ENCODE assay signal across 15 mouse cellular contexts in the genomic region with DNA sequence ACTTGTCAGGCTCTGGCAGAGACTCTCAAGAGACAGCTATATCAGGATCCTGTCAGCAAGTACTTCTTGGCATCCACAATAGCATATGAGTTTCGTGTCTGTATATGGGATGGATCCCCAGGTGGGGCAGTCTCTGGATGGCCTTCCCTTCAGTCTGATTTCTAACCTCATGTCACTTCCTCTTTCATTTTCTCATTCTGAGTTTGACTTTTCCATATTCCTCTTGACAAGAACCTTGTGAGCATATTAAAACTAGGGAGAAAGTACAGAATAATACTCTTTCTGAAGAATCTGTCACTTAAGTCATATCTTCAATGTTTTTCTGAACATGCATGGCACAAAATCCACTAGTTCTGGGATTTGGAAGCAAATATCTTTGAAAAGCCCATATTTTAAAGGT.
"Had no signal": no experiment of that assay in that cellular context is flagged by ENCODE, and none has a peak within 500 bp of the region (broad histone marks: within the 10 kb centered on the region; RNA-seq: fewer than 3 reads in every experiment).

No protein-coding gene starts in this region.

- H3K4me1 ChIP-seq: neural tube, embryonic 13.5 days; neural tube, embryonic 15.5 days; stomach, embryonic 15.5 days had no signal

- H3K27me3 ChIP-seq: neural tube, embryonic 13.5 days; neural tube, embryonic 15.5 days; stomach, embryonic 15.5 days had no signal

- H3K4me2 ChIP-seq: neural tube, embryonic 13.5 days; neural tube, embryonic 15.5 days; stomach, embryonic 15.5 days had no signal

- H3K4me3 ChIP-seq: neural tube, embryonic 13.5 days; neural tube, embryonic 15.5 days; stomach, embryonic 15.5 days had no signal

- H3K9me3 ChIP-seq: neural tube, embryonic 13.5 days; neural tube, embryonic 15.5 days; stomach, embryonic 15.5 days had no signal

- H3K9ac ChIP-seq: neural tube, embryonic 13.5 days; neural tube, embryonic 15.5 days; stomach, embryonic 15.5 days had no signal

- H3K36me3 ChIP-seq: neural tube, embryonic 13.5 days; neural tube, embryonic 15.5 days; stomach, embryonic 15.5 days had no signal

- DNase-seq: right cerebral cortex, adult 18-20 months; right cerebral cortex, postnatal 14 days; right cerebral cortex, postnatal 25 days; right cerebral cortex, postnatal 4 days; spleen, adult 18-20 months; thymus, adult 18-20 months; thymus, adult 2 months; thymus, postnatal 14 days; thymus, postnatal 25 days; thymus, postnatal 36 days; thymus, postnatal 4 days had no signal

- H3K27ac ChIP-seq: neural tube, embryonic 13.5 days; neural tube, embryonic 15.5 days; stomach, embryonic 15.5 days; stomach, postnatal 0 days had no signal
